Mouse (Mus musculus): ENCODE results near the gene Ccnd2. TPM values are rescaled to one million over a fixed set of nuclear protein-coding genes. Genes with fewer than 3 reads are reported as not detected.

Gene Ccnd2
- polyA plus RNA-seq, 1 experiment from 2014 or later, result 922 TPM

DNA sequence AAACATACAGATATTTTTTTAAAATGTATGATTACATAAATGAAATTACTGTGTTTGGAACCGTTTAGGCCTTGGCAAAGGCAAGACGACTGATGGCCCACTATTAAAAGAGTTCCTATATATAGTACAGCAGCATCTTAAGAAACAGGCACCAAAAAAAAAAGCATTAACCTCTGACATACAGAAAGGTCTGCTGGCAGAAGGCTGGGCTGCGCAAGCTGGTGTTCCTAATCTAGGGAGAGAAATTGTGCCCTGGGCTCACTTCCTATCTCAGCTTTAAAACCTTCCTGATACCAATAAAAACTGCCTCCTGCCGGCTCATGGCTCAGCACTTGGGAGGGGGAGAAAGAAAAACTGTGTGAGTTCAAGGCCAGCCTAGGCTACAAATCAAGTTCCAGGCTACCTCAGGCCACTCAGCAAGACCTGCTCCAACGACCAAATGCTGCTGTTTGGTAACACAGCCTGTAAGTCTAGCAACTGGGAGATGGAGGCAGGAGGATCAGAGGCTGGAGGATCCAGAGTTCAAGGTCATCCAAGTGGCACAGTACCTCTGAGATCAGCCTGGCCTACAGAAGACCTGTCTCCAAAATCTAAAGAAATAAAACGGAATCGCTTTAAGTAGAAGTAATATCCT, 47.5 kb downstream of the Ccnd2 start:
- H3K9me3 ChIP-seq, result no peaks in the 10 kb centered on the region
- H3K9ac ChIP-seq, result no peak overlapping the region
- H3K4me2 ChIP-seq, result no peak overlapping the region
- no peaks in the 10 kb centered on the region for H3K27me3 ChIP-seq (replicated peaks)
- no peak for ATAC-seq (ENCODE audit: insufficient read depth, low FRiP score, low read depth)
- no peak overlapping the region for H3K27ac ChIP-seq
- 79% methylated on average over 7 of the region's 7 CpGs for WGBS
- no peaks in the 10 kb centered on the region for H3K4me1 ChIP-seq
- H3K36me3 ChIP-seq, result no peaks in the 10 kb centered on the region
- H3K4me3 ChIP-seq (replicated peaks), result no peak overlapping the region

DNA sequence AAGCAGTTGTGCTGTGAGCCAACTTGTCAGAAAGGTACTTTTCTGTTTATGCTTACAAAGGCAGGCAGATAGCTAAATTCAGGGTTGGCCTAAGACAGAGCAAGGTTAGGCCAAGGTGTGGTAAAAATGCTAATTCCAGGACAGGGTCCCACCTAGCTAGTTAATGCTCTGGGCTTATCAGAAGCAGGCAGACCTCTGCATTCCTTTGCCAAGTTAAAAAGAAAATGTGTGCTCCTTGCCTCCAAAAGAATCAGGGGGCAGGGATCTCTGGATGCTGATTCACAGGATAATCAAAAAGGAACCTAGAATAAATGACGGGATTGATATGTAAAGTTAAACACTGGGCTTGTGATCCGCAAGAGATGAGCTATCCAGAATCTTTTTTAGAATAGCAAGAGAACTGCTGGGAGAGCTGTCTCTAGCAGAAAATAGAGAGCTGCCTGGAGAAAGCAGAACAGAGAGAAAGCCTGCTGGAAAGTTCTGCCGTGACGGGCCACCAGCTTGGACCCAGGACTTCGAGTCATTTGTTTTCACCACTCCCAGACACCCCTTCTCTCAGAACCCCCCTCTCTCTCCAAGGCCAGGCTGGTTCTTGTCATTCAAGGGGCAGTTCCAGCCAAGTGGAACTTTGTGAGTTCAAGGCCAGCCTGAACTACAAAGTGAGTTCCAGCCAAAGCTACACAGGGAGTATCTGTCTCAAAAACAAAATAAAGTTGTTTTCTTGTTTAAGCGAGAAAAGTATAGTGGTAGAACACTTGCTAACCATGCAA, 48.3 kb downstream of the Ccnd2 start:
- Histone ChIP-seq H3K4me1 (no peaks in the 10 kb centered on the region), H3K36me3 (no peaks in the 10 kb centered on the region), H3K9me3 (no peaks in the 10 kb centered on the region), H3K4me2 (no peak overlapping the region), H3K27me3 (replicated peaks) (no peaks in the 10 kb centered on the region), H3K4me3 (replicated peaks) (no peak overlapping the region), H3K27ac (no peak overlapping the region), H3K9ac (no peak overlapping the region)
- ATAC-seq (ENCODE audit: insufficient read depth, low FRiP score, low read depth), result no peak
- 85% methylated on average over 6 of the region's 6 CpGs for WGBS

DNA sequence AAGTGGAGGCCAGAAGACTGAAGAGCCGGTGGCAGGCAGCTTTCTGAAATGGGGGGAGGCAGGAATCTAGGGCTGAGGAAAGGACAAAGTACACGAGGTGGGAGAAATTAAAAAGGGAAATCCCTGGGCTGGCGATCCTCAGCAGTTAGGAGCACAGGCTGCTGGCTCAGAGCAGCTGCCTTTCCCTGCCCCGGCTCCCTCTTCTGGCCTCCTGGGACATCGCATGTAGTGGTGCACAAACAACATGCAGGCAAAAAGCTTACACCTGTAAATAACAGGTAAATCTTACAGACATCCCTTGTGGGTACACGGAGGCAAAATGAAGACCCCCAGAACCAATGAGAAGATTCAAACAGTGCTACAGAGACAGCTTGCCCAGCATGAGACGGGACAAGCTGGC, 57.4 kb downstream of the Ccnd2 start:
- Histone ChIP-seq H3K9me3 (no peaks in the 10 kb centered on the region), H3K4me1 (no peaks in the 10 kb centered on the region), H3K9ac (no peak overlapping the region), H3K27ac (no peak overlapping the region), H3K4me2 (no peak overlapping the region), H3K4me3 (replicated peaks) (no peak overlapping the region), H3K27me3 (replicated peaks) (no peaks in the 10 kb centered on the region), H3K36me3 (peaks cover 3% of the 10 kb centered on the region)
- ATAC-seq (ENCODE audit: insufficient read depth, low FRiP score, low read depth), result peak; percentile 39; the same call in 1 of the 2 replicates
- 58% methylated on average over 7 of the region's 7 CpGs for WGBS

DNA sequence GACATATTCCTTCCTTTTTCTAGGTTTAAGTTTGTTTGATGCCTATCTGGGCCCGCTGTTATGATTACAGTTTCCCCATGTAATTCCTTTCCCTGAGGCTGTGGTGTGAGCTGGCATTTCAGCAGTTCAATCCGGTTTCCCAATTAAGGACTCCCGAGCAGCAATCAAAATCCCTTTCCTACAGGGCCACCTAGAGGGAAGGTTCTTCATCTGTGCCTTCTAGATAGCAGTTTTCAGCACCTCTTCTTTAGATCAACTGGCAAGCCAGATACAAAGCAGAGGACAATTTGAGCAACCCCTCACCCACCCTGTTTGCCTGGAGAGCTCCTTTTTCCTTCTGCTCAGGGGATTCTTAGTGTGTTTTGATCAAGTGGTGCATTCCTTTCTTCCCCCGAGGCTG, 65.3 kb downstream of the Ccnd2 start:
- no peak overlapping the region for H3K9ac ChIP-seq
- H3K36me3 ChIP-seq, result no peaks in the 10 kb centered on the region; the same call in 1 of the 2 replicates
- no peak overlapping the region for H3K27ac ChIP-seq
- no peak overlapping the region for H3K4me2 ChIP-seq
- no peak overlapping the region for H3K4me3 ChIP-seq (replicated peaks)
- 63% methylated on average over 4 of the region's 4 CpGs for WGBS
- ATAC-seq (ENCODE audit: insufficient read depth, low FRiP score, low read depth), result no peak
- no peaks in the 10 kb centered on the region for H3K9me3 ChIP-seq
- H3K4me1 ChIP-seq, result no peaks in the 10 kb centered on the region
- 0 out of 2 replicates have a peak, but pooled peaks cover 2% of the 10 kb centered on the region for H3K27me3 ChIP-seq (replicated peaks)

DNA sequence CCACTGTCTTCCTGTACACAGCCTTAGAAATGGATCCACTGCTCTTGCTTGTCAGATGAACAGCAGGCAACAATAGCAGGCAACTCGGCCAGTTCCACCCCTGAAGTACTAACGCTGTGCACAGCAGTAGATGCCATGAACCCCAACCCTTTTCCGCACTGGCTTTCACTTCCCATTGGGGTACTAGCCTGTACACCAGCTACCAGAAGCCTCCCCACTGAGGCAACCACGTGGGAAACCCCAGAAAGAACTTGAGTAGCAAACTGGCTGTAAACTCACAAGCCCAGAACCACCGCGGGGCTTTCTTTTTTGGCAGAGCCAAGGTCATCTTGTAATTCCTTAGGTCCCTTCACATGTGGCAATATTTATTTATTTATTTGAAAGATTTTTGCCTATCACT, 70.2 kb downstream of the Ccnd2 start:
- H3K4me1 ChIP-seq, result peaks cover 5% of the 10 kb centered on the region; the same call in 1 of the 2 replicates
- no peak for ATAC-seq (ENCODE audit: insufficient read depth, low FRiP score, low read depth)
- H3K27ac ChIP-seq, result no peak overlapping the region

DNA sequence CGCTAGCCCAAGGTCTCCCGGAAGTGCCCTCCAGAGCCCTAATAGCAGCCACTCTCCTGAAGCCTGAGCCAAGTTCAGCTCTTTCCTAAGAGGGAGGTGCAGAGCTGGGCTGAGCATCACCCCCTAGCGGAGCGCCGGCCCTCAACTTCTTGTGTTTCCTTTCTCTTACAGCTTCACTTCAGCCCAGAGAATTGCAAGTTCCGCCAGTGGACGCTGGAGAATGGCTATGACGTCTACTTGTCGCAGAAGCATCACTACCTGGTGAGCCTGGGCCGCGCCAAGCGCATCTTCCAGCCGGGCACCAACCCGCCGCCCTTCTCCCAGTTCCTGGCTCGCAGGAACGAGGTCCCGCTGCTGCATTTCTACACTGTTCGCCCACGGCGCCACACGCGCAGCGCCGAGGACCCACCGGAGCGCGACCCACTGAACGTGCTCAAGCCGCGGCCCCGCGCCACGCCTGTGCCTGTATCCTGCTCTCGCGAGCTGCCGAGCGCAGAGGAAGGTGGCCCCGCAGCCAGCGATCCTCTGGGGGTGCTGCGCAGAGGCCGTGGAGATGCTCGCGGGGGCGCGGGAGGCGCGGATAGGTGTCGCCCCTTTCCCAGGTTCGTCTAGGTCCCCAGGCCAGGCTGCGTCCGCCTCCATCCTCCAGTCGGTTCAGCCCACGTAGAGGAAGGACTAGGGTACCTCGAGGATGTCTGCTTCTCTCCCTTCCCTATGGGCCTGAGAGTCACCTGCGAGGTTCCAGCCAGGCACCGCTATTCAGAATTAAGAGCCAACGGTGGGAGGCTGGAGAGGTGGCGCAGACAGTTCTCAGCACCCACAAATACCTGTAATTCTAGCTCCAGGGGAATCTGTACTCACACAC, 71.9 kb downstream of the Ccnd2 start:
- Histone ChIP-seq H3K4me2 (peak overlapping the region; percentile 98), H3K27me3 (replicated peaks) (peaks cover 29% of the 10 kb centered on the region), H3K36me3 (no peaks in the 10 kb centered on the region), H3K9me3 (no peaks in the 10 kb centered on the region), H3K4me1 (peaks cover 5% of the 10 kb centered on the region; the same call in 1 of the 2 replicates), H3K9ac (0 out of 2 replicates have a peak overlapping the region, but pooled peaks have one; percentile 29), H3K4me3 (replicated peaks) (peak overlapping the region; percentile 52), H3K27ac (no peak overlapping the region)
- 2% methylated on average over 59 of the region's 59 CpGs for WGBS
- ATAC-seq (ENCODE audit: insufficient read depth, low FRiP score, low read depth), result peak; percentile 58; the same call in 1 of the 2 replicates

More for the DNA sequence above, 70.2 kb downstream of the Ccnd2 start:
- 73% methylated on average over 6 of the region's 6 CpGs for WGBS
- Histone ChIP-seq H3K9ac (no peak overlapping the region), H3K36me3 (no peaks in the 10 kb centered on the region), H3K27me3 (replicated peaks) (peaks cover 29% of the 10 kb centered on the region), H3K4me3 (replicated peaks) (no peak overlapping the region), H3K9me3 (no peaks in the 10 kb centered on the region), H3K4me2 (no peak overlapping the region)

Other genes starting within 250 kb of the Ccnd2 start
- 0.14 TPM in 1 of 2 replicates, not detected in the other for gene Dyrk4, start 230.4 kb downstream of the Ccnd2 start, polyA plus RNA-seq (2015; fragmentation: Nextera tagmentation; extraction: Ambion mirVana)
- gene Rad51ap1, start 212.6 kb downstream of the Ccnd2 start, polyA plus RNA-seq (2015; fragmentation: Nextera tagmentation; extraction: Ambion mirVana), result 49.7 and 52.8 TPM in 2 replicates
- gene D6Wsu163e, start 212.2 kb downstream of the Ccnd2 start, polyA plus RNA-seq (2015; fragmentation: Nextera tagmentation; extraction: Ambion mirVana), result 14.5 and 16.6 TPM in 2 replicates
- gene Fgf6, start 136.6 kb downstream of the Ccnd2 start, polyA plus RNA-seq (2015; fragmentation: Nextera tagmentation; extraction: Ambion mirVana), result not detected in 2 replicates
- gene Fgf23, start 79.3 kb downstream of the Ccnd2 start, polyA plus RNA-seq (2015; fragmentation: Nextera tagmentation; extraction: Ambion mirVana), result not detected in 2 replicates
- 2.9 and 4.4 TPM in 2 replicates for gene Tigar, start 42.6 kb downstream of the Ccnd2 start, polyA plus RNA-seq (2015; fragmentation: Nextera tagmentation; extraction: Ambion mirVana)